10 mouse cellular contexts compared by ENCODE assay signal in the genomic region with DNA sequence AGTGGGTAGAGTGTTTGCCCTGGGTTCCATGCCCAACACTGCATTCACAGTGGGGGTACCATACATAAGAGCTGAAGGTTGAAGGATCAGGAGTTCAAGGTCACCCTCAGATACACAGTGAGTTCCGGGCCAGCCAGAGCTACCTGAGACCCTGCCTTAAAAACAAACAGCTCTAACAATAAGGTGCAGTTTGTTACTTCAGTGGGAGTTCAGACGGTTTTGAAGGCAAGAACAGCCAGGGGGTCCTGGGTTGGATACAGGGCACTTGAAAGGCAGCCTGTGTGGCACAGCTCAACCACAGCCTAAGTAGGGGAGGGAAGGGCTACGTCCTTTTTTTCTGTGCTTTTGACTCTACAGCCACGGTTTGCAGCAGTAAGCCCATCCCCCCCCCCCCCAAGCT. TPM values are rescaled to one million over a fixed set of nuclear protein-coding genes. Genes with fewer than 3 reads are reported as not detected.
A peak's percentile ranks its signal among the peaks of the same experiment; 100 is the strongest.
DNase-seq lines count a peak whose midpoint lies in the region; ATAC-seq lines count a peak whose summit lies in the region.
"Had no signal": no experiment of that assay in that cellular context is flagged by ENCODE, and none has a peak within 500 bp of the region (broad histone marks: within the 10 kb centered on the region; RNA-seq: fewer than 3 reads in every experiment).

No protein-coding gene starts in this region.

- intact Hi-C loops in heart, postnatal 25 days (cut with DNase I), result no loop called here

- no peak for DNase-seq in heart, postnatal 25 days (ENCODE audit: low spot score)
- no peak for DNase-seq in limb, embryonic 10.5 days (ENCODE audit: low spot score)
- DNase-seq in adrenal gland, postnatal 14 days, result no peak
- no peak for DNase-seq in adipocyte (ENCODE audit: low spot score)
- no peak for DNase-seq in cerebellum, adult 8-10 months
- DNase-seq: lung, postnatal 4 days had no signal

- no peak overlapping the region for H3K9ac ChIP-seq in heart, embryonic 16.5 days (ENCODE audit: low read length)
- no peak overlapping the region for H3K9ac ChIP-seq in neural tube, embryonic 12.5 days
- no peak overlapping the region for H3K9ac ChIP-seq in neural tube, embryonic 15.5 days (replicated peaks)
- H3K9ac ChIP-seq: hindbrain, embryonic 15.5 days had no signal

- H3K27ac ChIP-seq in heart, embryonic 16.5 days (ENCODE audit: low read length), result no peak overlapping the region
- H3K27ac ChIP-seq in neural tube, embryonic 12.5 days, result no peak overlapping the region
- no peak overlapping the region for H3K27ac ChIP-seq in neural tube, embryonic 15.5 days (replicated peaks)
- peak overlapping the region; percentile 37; the same call in 1 of the 2 replicates for H3K27ac ChIP-seq in limb, embryonic 10.5 days
- H3K27ac ChIP-seq: hindbrain, embryonic 15.5 days had no signal

- ATAC-seq in heart, embryonic 16.5 days (replicated peaks; ENCODE audit: extremely low read depth, insufficient read depth, low FRiP score), result no peak
- no peak for ATAC-seq in neural tube, embryonic 12.5 days (ENCODE audit: low FRiP score, low read depth)
- no peak for ATAC-seq in neural tube, embryonic 15.5 days (ENCODE audit: low FRiP score)

- no peaks in the 10 kb centered on the region for H3K36me3 ChIP-seq in heart, embryonic 16.5 days (ENCODE audit: control insufficient read depth, insufficient read depth)
- H3K36me3 ChIP-seq in neural tube, embryonic 12.5 days, result no peaks in the 10 kb centered on the region
- H3K36me3 ChIP-seq in neural tube, embryonic 15.5 days, result no peaks in the 10 kb centered on the region
- no peaks in the 10 kb centered on the region for H3K36me3 ChIP-seq in limb, embryonic 10.5 days
- H3K36me3 ChIP-seq: hindbrain, embryonic 15.5 days had no signal

- no peak overlapping the region for H3K4me3 ChIP-seq in heart, embryonic 16.5 days (ENCODE audit: low read length)
- H3K4me3 ChIP-seq in neural tube, embryonic 12.5 days, result no peak overlapping the region
- no peak overlapping the region for H3K4me3 ChIP-seq in neural tube, embryonic 15.5 days (replicated peaks)
- H3K4me3 ChIP-seq in limb, embryonic 10.5 days, result no peak overlapping the region
- H3K4me3 ChIP-seq: hindbrain, embryonic 15.5 days had no signal

- peak overlapping the region; percentile 14; the same call in 1 of the 2 replicates for H3K4me2 ChIP-seq in heart, embryonic 16.5 days (ENCODE audit: low read depth, low read length)
- peak overlapping the region; percentile 94 for H3K4me2 ChIP-seq in neural tube, embryonic 12.5 days (replicated peaks)
- no peak overlapping the region for H3K4me2 ChIP-seq in neural tube, embryonic 15.5 days
- H3K4me2 ChIP-seq: hindbrain, embryonic 15.5 days had no signal

- no peaks in the 10 kb centered on the region for H3K27me3 ChIP-seq in heart, embryonic 16.5 days (ENCODE audit: control insufficient read depth, insufficient read depth, low read length)
- 0 out of 2 replicates have a peak, but pooled peaks cover 5% of the 10 kb centered on the region for H3K27me3 ChIP-seq in neural tube, embryonic 12.5 days (replicated peaks)
- peaks cover 14% of the 10 kb centered on the region for H3K27me3 ChIP-seq in neural tube, embryonic 15.5 days (replicated peaks)
- H3K27me3 ChIP-seq in limb, embryonic 10.5 days (ENCODE audit: low read depth, poor library complexity, severe bottlenecking), result no peaks in the 10 kb centered on the region

- H3K4me1 ChIP-seq in heart, embryonic 16.5 days (ENCODE audit: control insufficient read depth, insufficient read depth, low read length), result peaks cover 4% of the 10 kb centered on the region
- H3K4me1 ChIP-seq in neural tube, embryonic 12.5 days, result peaks cover 41% of the 10 kb centered on the region
- H3K4me1 ChIP-seq in neural tube, embryonic 15.5 days, result peaks cover 15% of the 10 kb centered on the region
- H3K4me1 ChIP-seq in limb, embryonic 10.5 days, result peaks cover 55% of the 10 kb centered on the region

- H3K9me3 ChIP-seq in heart, embryonic 16.5 days (replicated peaks; ENCODE audit: control insufficient read depth, low read length), result no peaks in the 10 kb centered on the region
- H3K9me3 ChIP-seq in neural tube, embryonic 12.5 days, result no peaks in the 10 kb centered on the region
- H3K9me3 ChIP-seq in neural tube, embryonic 15.5 days (replicated peaks), result no peaks in the 10 kb centered on the region
- H3K9me3 ChIP-seq in limb, embryonic 10.5 days (replicated peaks), result no peaks in the 10 kb centered on the region
- H3K9me3 ChIP-seq: hindbrain, embryonic 15.5 days had no signal

- WGBS in heart, embryonic 16.5 days, result 32% methylated on average over 4 of the region's 4 CpGs
- 14% methylated on average over 4 of the region's 4 CpGs for WGBS in neural tube, embryonic 12.5 days
- WGBS in neural tube, embryonic 15.5 days, result 17% methylated on average over 4 of the region's 4 CpGs
- 28% methylated on average over 4 of the region's 4 CpGs for WGBS in limb, embryonic 10.5 days

RNA-seq across cellular contexts. Expression of a gene that starts 3.0 kb away (rescaled TPM):
- polyA plus RNA-seq in heart, embryonic 16.5 days (2015; fragmentation: Nextera tagmentation; extraction: Ambion mirVana), result 3.9 and 4.1 TPM in 2 replicates
- under 1 TPM; 0.55 to 0.56 TPM for total RNA-seq in heart, postnatal 25 days (2021)
- 7.8 and 8.4 TPM in 2 replicates for polyA plus RNA-seq in neural tube, embryonic 12.5 days (2016; fragmentation: Nextera tagmentation; extraction: Ambion mirVana)
- 1.5 and 4.2 TPM in 2 replicates for polyA plus RNA-seq in neural tube, embryonic 15.5 days (2015; fragmentation: Nextera tagmentation; extraction: Ambion mirVana)
- polyA plus RNA-seq in limb, embryonic 10.5 days (2016; fragmentation: Nextera tagmentation; extraction: Ambion mirVana), result 7.3 and 8.9 TPM in 2 replicates
- 8.8 and 14.2 TPM in 2 replicates for total RNA-seq in adrenal gland, postnatal 14 days (2021)

RNA-seq across cellular contexts. Expression of a gene that starts 40.3 kb away (rescaled TPM):
- polyA plus RNA-seq in heart, embryonic 16.5 days (2015; fragmentation: Nextera tagmentation; extraction: Ambion mirVana), result 9.1 and 9.3 TPM in 2 replicates
- total RNA-seq in heart, postnatal 25 days (2021), result 1 to 10 TPM; 2.4 to 2.7 TPM
- 10.7 and 11.7 TPM in 2 replicates for polyA plus RNA-seq in neural tube, embryonic 12.5 days (2016; fragmentation: Nextera tagmentation; extraction: Ambion mirVana)
- 11.3 and 11.9 TPM in 2 replicates for polyA plus RNA-seq in neural tube, embryonic 15.5 days (2015; fragmentation: Nextera tagmentation; extraction: Ambion mirVana)
- 11.5 and 12.3 TPM in 2 replicates for polyA plus RNA-seq in limb, embryonic 10.5 days (2016; fragmentation: Nextera tagmentation; extraction: Ambion mirVana)
- 6.2 and 7.1 TPM in 2 replicates for total RNA-seq in adrenal gland, postnatal 14 days (2021)
